Mouse (Mus musculus) C2C12 (cell line): ENCODE measurements around the gene Wnt10a.

Experiments
- CEBPB ChIP-seq: IDR thresholded peaks from one replicate; pipeline ENCODE4 v1.6.1; 2011; ENCODE audit warnings: low read depth, mild to moderate bottlenecking, control low read depth, moderate library complexity
- CTCF ChIP-seq: IDR thresholded peaks from one replicate; pipeline ENCODE4 v1.5.1; 2011; ENCODE audit not compliant: control insufficient read depth, insufficient read depth, insufficient read length
- MAX ChIP-seq: IDR thresholded peaks from one replicate; pipeline ENCODE4 v1.6.1; 2011; ENCODE audit warnings: mild to moderate bottlenecking, control low read depth
- MYOD1 ChIP-seq: IDR thresholded peaks from one replicate; pipeline ENCODE4 v1.6.1; 2011; ENCODE audit warnings: low read depth; ENCODE audit not compliant: control insufficient read depth, insufficient read length
- USF1 ChIP-seq: IDR thresholded peaks from one replicate; pipeline ENCODE4 v1.6.1; 2011; ENCODE audit warnings: low read depth, mild to moderate bottlenecking, control low read depth, moderate library complexity

DNA sequence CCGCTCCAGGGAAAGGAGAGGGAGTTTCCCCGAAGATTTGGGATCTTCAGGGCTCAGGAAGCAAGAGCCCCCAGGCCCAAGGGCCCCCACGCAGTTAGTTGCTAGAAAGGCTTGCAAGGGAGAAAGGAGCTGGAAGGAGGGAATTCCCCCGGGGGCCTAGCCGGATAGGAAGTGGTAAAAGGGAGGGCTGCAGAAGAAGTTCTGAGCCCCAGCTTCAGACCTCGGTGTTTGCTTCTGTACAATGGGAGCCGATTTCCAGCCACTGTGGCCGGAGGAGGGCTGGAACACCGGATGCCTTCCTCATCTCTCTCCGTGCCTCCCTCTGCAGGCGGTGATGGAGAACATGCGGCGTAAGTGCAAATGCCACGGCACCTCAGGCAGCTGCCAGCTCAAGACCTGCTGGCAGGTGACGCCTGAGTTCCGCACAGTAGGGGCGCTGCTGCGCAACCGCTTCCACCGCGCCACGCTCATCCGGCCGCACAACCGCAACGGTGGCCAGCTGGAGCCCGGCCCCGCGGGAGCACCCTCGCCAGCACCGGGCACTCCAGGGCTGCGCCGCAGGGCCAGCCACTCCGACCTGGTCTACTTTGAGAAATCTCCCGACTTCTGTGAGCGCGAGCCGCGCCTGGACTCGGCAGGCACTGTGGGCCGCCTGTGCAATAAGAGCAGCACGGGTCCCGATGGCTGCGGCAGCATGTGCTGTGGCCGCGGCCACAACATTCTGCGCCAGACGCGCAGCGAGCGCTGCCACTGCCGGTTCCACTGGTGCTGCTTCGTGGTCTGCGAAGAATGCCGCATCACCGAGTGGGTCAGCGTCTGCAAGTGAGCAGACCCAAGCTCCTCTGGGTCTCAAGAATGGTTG lies 11.7 kb downstream of the Wnt10a start:
- TF ChIP-seq CTCF = peak; percentile 78
- no peak for TF ChIP-seq USF1
- no peak for TF ChIP-seq MAX
- no peak for TF ChIP-seq MYOD1
- no peak for TF ChIP-seq CEBPB
